ENCODE assay signal across 22 mouse cellular contexts in genomic region chr9:119994207-119994606, GRCm38 (mm10). TPM values are rescaled to one million over a fixed set of nuclear protein-coding genes. Genes with fewer than 3 reads are reported as not detected.
A peak's percentile ranks its signal among the peaks of the same experiment; 100 is the strongest.
DNase-seq lines count a peak whose midpoint lies in the region; ATAC-seq and TF ChIP-seq lines count a peak whose summit lies in the region.
"Had no signal": no experiment of that assay in that cellular context is flagged by ENCODE, and none has a peak within 500 bp of the region (broad histone marks: within the 10 kb centered on the region; RNA-seq: fewer than 3 reads in every experiment).

No protein-coding gene starts in this region.

- intact Hi-C loops in gastrocnemius, adult 2 months (cut with DNase I) = no loop called here

- no peaks in the 10 kb centered on the region for H3K27me3 ChIP-seq in heart, postnatal 0 days (ENCODE audit: control insufficient read depth, insufficient read depth, low read length)
- H3K27me3 ChIP-seq in stomach, postnatal 0 days (ENCODE audit: control insufficient read depth, insufficient read depth, low read length) = no peaks in the 10 kb centered on the region
- H3K27me3 ChIP-seq in forebrain, embryonic 14.5 days (replicated peaks; ENCODE audit: control insufficient read depth, insufficient read depth, low read length) = no peaks in the 10 kb centered on the region
- H3K27me3 ChIP-seq: hindbrain, embryonic 12.5 days had no signal

- no peaks in the 10 kb centered on the region for H3K4me1 ChIP-seq in heart, postnatal 0 days (ENCODE audit: control insufficient read depth, insufficient read depth)
- peaks cover 0 to 24% of the 10 kb centered on the region in 2 experiments; a peak in 2 of 4 replicates for H3K4me1 ChIP-seq in ES-E14 (ENCODE audit: control insufficient read depth in 2 of 2, insufficient read depth in 2 of 2, low read length in 2 of 2, poor library complexity in 1 of 2)
- H3K4me1 ChIP-seq in stomach, postnatal 0 days (replicated peaks; ENCODE audit: control insufficient read depth, insufficient read depth) = no peaks in the 10 kb centered on the region
- no peaks in the 10 kb centered on the region for H3K4me1 ChIP-seq in forebrain, embryonic 14.5 days (ENCODE audit: control insufficient read depth, insufficient read depth, low read length)
- H3K4me1 ChIP-seq: hindbrain, embryonic 12.5 days; kidney, embryonic 15.5 days; neural tube, embryonic 15.5 days had no signal

- DNase-seq in heart, postnatal 0 days (ENCODE audit: low spot score) = no peak
- DNase-seq in heart, adult 8-10 months (ENCODE audit: low spot score) = no peak
- DNase-seq in ES-E14 (ENCODE audit: low read depth, low spot score) = no peak
- peak; percentile 51 for DNase-seq in induced T-regulatory cell, adult 2 months (ENCODE audit: low read depth)
- DNase-seq in stomach, postnatal 0 days (ENCODE audit: low spot score) = no peak
- no peak for DNase-seq in B cell, adult 2 months
- DNase-seq in gastrocnemius, adult 2 months = no peak
- no peak for DNase-seq in forebrain, embryonic 14.5 days (ENCODE audit: low spot score)
- DNase-seq: cerebellum, adult 2 months; forebrain, postnatal 0 days; heart, postnatal 14 days; kidney, postnatal 4 days; right cerebral cortex, postnatal 14 days; thymus, adult 18-20 months had no signal

- no peak overlapping the region for H3K27ac ChIP-seq in heart, postnatal 0 days (ENCODE audit: low read depth)
- H3K27ac ChIP-seq in ES-E14 (ENCODE audit: insufficient read depth, low read depth, low read length, poor library complexity, severe bottlenecking) = no peak overlapping the region
- no peak overlapping the region for H3K27ac ChIP-seq in stomach, postnatal 0 days (replicated peaks)
- no peak overlapping the region for H3K27ac ChIP-seq in gastrocnemius, adult 2 months
- H3K27ac ChIP-seq in forebrain, embryonic 14.5 days (ENCODE audit: low read depth, low read length) = no peak overlapping the region
- H3K27ac ChIP-seq: hindbrain, embryonic 12.5 days; kidney, embryonic 15.5 days; liver, embryonic 14.5 days; lung, embryonic 15.5 days; neural tube, embryonic 15.5 days had no signal

- H3K9me3 ChIP-seq in heart, postnatal 0 days (replicated peaks; ENCODE audit: control insufficient read depth, low read length) = no peaks in the 10 kb centered on the region
- no peaks in the 10 kb centered on the region for H3K9me3 ChIP-seq in ES-E14 (ENCODE audit: control insufficient read depth, insufficient read depth, low read depth, low read length)
- no peaks in the 10 kb centered on the region for H3K9me3 ChIP-seq in stomach, postnatal 0 days (ENCODE audit: control insufficient read depth, low read length)
- H3K9me3 ChIP-seq in forebrain, embryonic 14.5 days (replicated peaks; ENCODE audit: control insufficient read depth, low read length) = no peaks in the 10 kb centered on the region
- H3K9me3 ChIP-seq: hindbrain, embryonic 12.5 days; kidney, embryonic 15.5 days; lung, embryonic 15.5 days; neural tube, embryonic 15.5 days had no signal

- TF ChIP-seq EP300 in heart, postnatal 0 days (IDR thresholded peaks at IDR 0.05; ENCODE audit: low read depth) = no peak
- no peak for TF ChIP-seq EP300 in stomach, postnatal 0 days (optimal IDR thresholded peaks at IDR 0.05)

- H3K4me3 ChIP-seq in heart, postnatal 0 days (ENCODE audit: low read depth, low read length) = no peak overlapping the region
- H3K4me3 ChIP-seq in ES-E14 (ENCODE audit: insufficient read depth in 1 of 2, low read depth in 1 of 2, low read length in 2 of 2, poor library complexity in 1 of 2, severe bottlenecking in 1 of 2) = no peak overlapping the region
- H3K4me3 ChIP-seq in stomach, postnatal 0 days (ENCODE audit: low read depth, low read length) = no peak overlapping the region
- no peak overlapping the region for H3K4me3 ChIP-seq in gastrocnemius, adult 2 months
- no peak overlapping the region for H3K4me3 ChIP-seq in forebrain, embryonic 14.5 days (ENCODE audit: low read depth, low read length)
- H3K4me3 ChIP-seq: hindbrain, embryonic 12.5 days; kidney, embryonic 15.5 days; lung, embryonic 15.5 days; neural tube, embryonic 15.5 days had no signal

- ATAC-seq in heart, postnatal 0 days (ENCODE audit: insufficient read depth, low read depth) = peak; percentile 20; the same call in 1 of the 2 replicates
- peak; percentile 70 for ATAC-seq in stomach, postnatal 0 days (ENCODE audit: low FRiP score, low TSS enrichment)
- no peak for ATAC-seq in forebrain, embryonic 14.5 days
- ATAC-seq: forebrain, postnatal 0 days; inflammation-experienced regulatory T-cells, adult 6 months; midbrain, embryonic 16.5 days had no signal

- in situ Hi-C loops in ES-E14 (cut with MboI; ENCODE audit: low sequenced_read_pairs in 2 of 2, unreplicated experiment in 2 of 2) = no loop called here

- H3K36me3 ChIP-seq in heart, postnatal 0 days (replicated peaks; ENCODE audit: control insufficient read depth, insufficient read depth, low read length) = no peaks in the 10 kb centered on the region
- no peaks in the 10 kb centered on the region for H3K36me3 ChIP-seq in ES-E14 (ENCODE audit: control insufficient read depth, insufficient read depth, low read length, poor library complexity, severe bottlenecking)
- no peaks in the 10 kb centered on the region for H3K36me3 ChIP-seq in stomach, postnatal 0 days (ENCODE audit: control insufficient read depth, insufficient read depth, low read length)
- no peaks in the 10 kb centered on the region for H3K36me3 ChIP-seq in forebrain, embryonic 14.5 days (ENCODE audit: control insufficient read depth, insufficient read depth, low read length)
- H3K36me3 ChIP-seq: hindbrain, embryonic 12.5 days; kidney, embryonic 15.5 days; lung, embryonic 15.5 days; neural tube, embryonic 15.5 days had no signal

- H3K9ac ChIP-seq in heart, postnatal 0 days (replicated peaks; ENCODE audit: low read depth, low read length) = no peak overlapping the region
- H3K9ac ChIP-seq in ES-E14 (ENCODE audit: insufficient read depth, low read depth, low read length, poor library complexity, severe bottlenecking) = no peak overlapping the region
- H3K9ac ChIP-seq in stomach, postnatal 0 days (ENCODE audit: low read length) = no peak overlapping the region
- H3K9ac ChIP-seq in forebrain, embryonic 14.5 days (ENCODE audit: low read length) = no peak overlapping the region
- H3K9ac ChIP-seq: forebrain, postnatal 0 days; hindbrain, embryonic 12.5 days; kidney, embryonic 15.5 days; liver, embryonic 14.5 days; lung, embryonic 15.5 days; neural tube, embryonic 15.5 days had no signal

- WGBS in heart, postnatal 0 days = 51% methylated on average over 7 of the region's 7 CpGs
- 56% methylated on average over 7 of the region's 7 CpGs for WGBS in stomach, postnatal 0 days
- WGBS in forebrain, embryonic 14.5 days = 83% methylated on average over 7 of the region's 7 CpGs

- H3K4me2 ChIP-seq in heart, postnatal 0 days (ENCODE audit: low read depth, low read length) = no peak overlapping the region
- H3K4me2 ChIP-seq in stomach, postnatal 0 days (replicated peaks; ENCODE audit: low read depth) = no peak overlapping the region
- H3K4me2 ChIP-seq in forebrain, embryonic 14.5 days (ENCODE audit: low read length) = no peak overlapping the region
- H3K4me2 ChIP-seq: heart, embryonic 11.5 days; hindbrain, embryonic 12.5 days; kidney, embryonic 15.5 days; lung, embryonic 15.5 days; neural tube, embryonic 15.5 days had no signal

- TF ChIP-seq CTCF in heart, postnatal 0 days (IDR thresholded peaks at IDR 0.05; ENCODE audit: low read depth) = no peak
- TF ChIP-seq CTCF in stomach, postnatal 0 days (IDR thresholded peaks at IDR 0.05; ENCODE audit: low read depth) = no peak
- TF ChIP-seq CTCF in gastrocnemius, adult 2 months (IDR thresholded peaks at IDR 0.05) = no peak

TF ChIP-seq in ES-E14, 5 proteins besides CTCF, POLR2A, EP300 and RAD21 (continues in another document):
- TF ChIP-seq ZC3H11A (IDR thresholded peaks at IDR 0.05; ENCODE audit: borderline replicate concordance, low read depth, low read length) (no peak), HCFC1 (IDR thresholded peaks at IDR 0.05; ENCODE audit: borderline replicate concordance, insufficient read depth, low read length) (no peak)

RNA-seq across cellular contexts. Expression of gene Csrnp1, which starts 9.7 kb away (rescaled TPM):
- total RNA-seq in heart, postnatal 0 days (2014; rRNA removed; ENCODE audit: low replicate concordance) = 23.8 and 96.9 TPM in 2 replicates
- polyA plus RNA-seq in heart, postnatal 0 days (2015; fragmentation: Nextera tagmentation; extraction: Ambion mirVana) = 4.0 and 4.2 TPM in 2 replicates
- 10 to 100 TPM; 10.9 to 32.1 (median 16.1) TPM for total RNA-seq in heart, adult 8-10 months (2022)
- 40.6 and 57.8 TPM in 2 replicates for total RNA-seq in ES-E14 (2012; rRNA removed)
- polyA plus RNA-seq in stomach, postnatal 0 days (2015; fragmentation: Nextera tagmentation; extraction: Ambion mirVana) = 5.5 and 5.6 TPM in 2 replicates
- 10 to 100 TPM in 1 of 2 experiments, 1 to 10 TPM in 1; 5.9 to 12.0 TPM for total RNA-seq in gastrocnemius, adult 2 months (2021)
- polyA plus RNA-seq in forebrain, embryonic 14.5 days (2014; fragmentation: Nextera tagmentation; extraction: Ambion mirVana) = 1.1 and 1.4 TPM in 2 replicates

RNA-seq across cellular contexts. Expression of gene Xirp1, which starts 29.2 kb away (rescaled TPM):
- 140 and 178 TPM in 2 replicates for total RNA-seq in heart, postnatal 0 days (2014; rRNA removed; ENCODE audit: low replicate concordance)
- 38.4 and 45.1 TPM in 2 replicates for polyA plus RNA-seq in heart, postnatal 0 days (2015; fragmentation: Nextera tagmentation; extraction: Ambion mirVana)
- 100 to 1,000 TPM; 130 to 157 (median 141) TPM for total RNA-seq in heart, adult 8-10 months (2022)
- total RNA-seq in ES-E14 (2012; rRNA removed) = 0.05 and 0.13 TPM in 2 replicates
- polyA plus RNA-seq in stomach, postnatal 0 days (2015; fragmentation: Nextera tagmentation; extraction: Ambion mirVana) = 0.05 and 0.11 TPM in 2 replicates
- 100 to 1,000 TPM in 1 of 2 experiments, 10 to 100 TPM in 1; 70.1 to 116 TPM for total RNA-seq in gastrocnemius, adult 2 months (2021)
- polyA plus RNA-seq in forebrain, embryonic 14.5 days (2014; fragmentation: Nextera tagmentation; extraction: Ambion mirVana) = not detected in 2 replicates
- total RNA-seq: forebrain, postnatal 0 days had no signal
- polyA plus RNA-seq: forebrain, postnatal 0 days; inflammation-experienced regulatory T-cells, adult 6 months; liver, embryonic 14.5 days; midbrain, embryonic 16.5 days had no signal

RNA-seq across cellular contexts. Expression of gene Ttc21a, which starts 56.8 kb away (rescaled TPM):
- 0.27 TPM in 1 of 2 replicates, not detected in the other for total RNA-seq in heart, postnatal 0 days (2014; rRNA removed; ENCODE audit: low replicate concordance)
- 0.05 and 0.07 TPM in 2 replicates for polyA plus RNA-seq in heart, postnatal 0 days (2015; fragmentation: Nextera tagmentation; extraction: Ambion mirVana)
- under 1 TPM in 1 of 4 experiments, not detected in 3; 0.09 TPM for total RNA-seq in heart, adult 8-10 months (2022)
- 0.40 and 0.79 TPM in 2 replicates for total RNA-seq in ES-E14 (2012; rRNA removed)
- polyA plus RNA-seq in stomach, postnatal 0 days (2015; fragmentation: Nextera tagmentation; extraction: Ambion mirVana) = 0.04 TPM in 2 replicates
- not detected for total RNA-seq in gastrocnemius, adult 2 months (2021)
- 0.29 and 0.74 TPM in 2 replicates for polyA plus RNA-seq in forebrain, embryonic 14.5 days (2014; fragmentation: Nextera tagmentation; extraction: Ambion mirVana)
- polyA plus RNA-seq: inflammation-experienced regulatory T-cells, adult 6 months had no signal

RNA-seq across cellular contexts. Expression of gene Gorasp1, which starts 56.8 kb away (rescaled TPM):
- 10.0 and 63.5 TPM in 2 replicates for total RNA-seq in heart, postnatal 0 days (2014; rRNA removed; ENCODE audit: low replicate concordance)
- polyA plus RNA-seq in heart, postnatal 0 days (2015; fragmentation: Nextera tagmentation; extraction: Ambion mirVana) = 14.1 and 16.8 TPM in 2 replicates
- total RNA-seq in heart, adult 8-10 months (2022) = 10 to 100 TPM; 35.0 to 41.4 (median 37.9) TPM
- total RNA-seq in ES-E14 (2012; rRNA removed) = 16.8 and 21.5 TPM in 2 replicates
- polyA plus RNA-seq in stomach, postnatal 0 days (2015; fragmentation: Nextera tagmentation; extraction: Ambion mirVana) = 17.8 and 18.8 TPM in 2 replicates
- 10 to 100 TPM; 20.5 to 21.4 TPM for total RNA-seq in gastrocnemius, adult 2 months (2021)
- 23.7 and 34.1 TPM in 2 replicates for polyA plus RNA-seq in forebrain, embryonic 14.5 days (2014; fragmentation: Nextera tagmentation; extraction: Ambion mirVana)

Comparison
In these comparisons a context has a peak if more than half of its experiments do, and no peak if none do; other contexts are left out.
1. RNA of gene Xirp1, which starts 29.2 kb away (total RNA-seq): 130 to 157 TPM in heart, adult 8-10 months, 140 to 178 TPM in heart, postnatal 0 days and 70.1 to 116 TPM in gastrocnemius, adult 2 months; 0.05 to 0.13 TPM in ES-E14; every median in the first group is over 10 times any median in the second.